ENCODE assay signal across 13 mouse cellular contexts in the genomic region with DNA sequence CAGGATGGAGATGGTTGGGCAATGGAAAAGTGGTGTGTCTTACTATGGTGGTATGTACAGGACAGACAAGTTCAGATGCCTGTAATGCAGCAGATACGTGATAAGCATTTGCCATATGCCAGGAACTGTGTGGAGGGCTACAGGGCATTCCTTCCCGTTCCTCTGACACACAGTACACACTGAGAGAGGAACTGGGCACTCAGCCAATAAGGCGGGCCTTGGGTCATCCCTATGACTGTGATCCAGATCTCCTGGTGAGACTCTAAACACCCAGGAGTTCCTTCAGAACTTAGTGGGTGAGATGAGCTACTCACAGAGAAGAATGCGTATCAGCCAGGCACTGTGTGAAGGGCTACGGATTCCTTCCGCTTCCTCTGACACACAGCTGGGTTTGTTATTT. TPM values are rescaled to one million over a fixed set of nuclear protein-coding genes. Genes with fewer than 3 reads are reported as not detected.
DNase-seq lines count a peak whose midpoint lies in the region; ATAC-seq lines count a peak whose summit lies in the region.
"Had no signal": no experiment of that assay in that cellular context is flagged by ENCODE, and none has a peak within 500 bp of the region (broad histone marks: within the 10 kb centered on the region; RNA-seq: fewer than 3 reads in every experiment).

No protein-coding gene starts in this region.

- 32% methylated on average over 6 of the region's 6 CpGs for WGBS in heart, embryonic 15.5 days
- WGBS in heart, embryonic 11.5 days (ENCODE audit: insufficient replicate concordance): 51% methylated on average over 6 of the region's 6 CpGs
- 43% methylated on average over 6 of the region's 6 CpGs for WGBS in intestine, embryonic 16.5 days

- H3K4me1 ChIP-seq in heart, embryonic 15.5 days (replicated peaks): peaks cover 6% of the 10 kb centered on the region; the same call in 1 of the 2 replicates
- H3K4me1 ChIP-seq in heart, embryonic 11.5 days (ENCODE audit: control insufficient read depth, insufficient read depth, low read length): peaks cover 8% of the 10 kb centered on the region
- no peaks in the 10 kb centered on the region for H3K4me1 ChIP-seq in intestine, embryonic 16.5 days (ENCODE audit: control insufficient read depth, insufficient read depth, low read length)
- H3K4me1 ChIP-seq: hindbrain, embryonic 15.5 days; limb, embryonic 12.5 days had no signal

- DNase-seq in right cerebral cortex, postnatal 10 days (ENCODE audit: low spot score in 2 of 2): peak; percentile 30 to 34
- DNase-seq in right cerebral cortex, postnatal 25 days: no peak
- DNase-seq in spleen, adult 12 weeks (ENCODE audit: low spot score): no peak
- no peak for DNase-seq in thymus, postnatal 0 days (ENCODE audit: low spot score)
- DNase-seq: gastrocnemius, adult 2 months; thymus, postnatal 14 days had no signal

- H3K9ac ChIP-seq in heart, embryonic 15.5 days: no peak overlapping the region
- no peak overlapping the region for H3K9ac ChIP-seq in heart, embryonic 11.5 days (ENCODE audit: low read depth, low read length)
- H3K9ac ChIP-seq in intestine, embryonic 16.5 days (ENCODE audit: low read depth, low read length): no peak overlapping the region
- H3K9ac ChIP-seq: hindbrain, embryonic 15.5 days; limb, embryonic 12.5 days had no signal

- H3K27me3 ChIP-seq in heart, embryonic 15.5 days: no peaks in the 10 kb centered on the region
- no peaks in the 10 kb centered on the region for H3K27me3 ChIP-seq in heart, embryonic 11.5 days (ENCODE audit: control insufficient read depth, insufficient read depth, low read length)
- H3K27me3 ChIP-seq in intestine, embryonic 16.5 days (replicated peaks; ENCODE audit: control insufficient read depth, insufficient read depth, low read length): no peaks in the 10 kb centered on the region
- H3K27me3 ChIP-seq: hindbrain, embryonic 15.5 days; limb, embryonic 12.5 days had no signal

- H3K9me3 ChIP-seq in heart, embryonic 15.5 days (replicated peaks): no peaks in the 10 kb centered on the region
- no peaks in the 10 kb centered on the region for H3K9me3 ChIP-seq in heart, embryonic 11.5 days (replicated peaks; ENCODE audit: control insufficient read depth, low read length)
- no peaks in the 10 kb centered on the region for H3K9me3 ChIP-seq in intestine, embryonic 16.5 days (ENCODE audit: control insufficient read depth, low read length)
- H3K9me3 ChIP-seq: hindbrain, embryonic 15.5 days; limb, embryonic 12.5 days had no signal

- H3K27ac ChIP-seq in heart, embryonic 15.5 days: peak overlapping the region; percentile 27
- H3K27ac ChIP-seq in heart, embryonic 11.5 days (ENCODE audit: low read depth, low read length): no peak overlapping the region
- H3K27ac ChIP-seq in intestine, embryonic 16.5 days (ENCODE audit: low read length): no peak overlapping the region
- H3K27ac ChIP-seq: gastrocnemius, adult 2 months; hindbrain, embryonic 15.5 days; layer of hippocampus, adult 2 months; limb, embryonic 12.5 days had no signal

- no peak overlapping the region for H3K4me3 ChIP-seq in heart, embryonic 15.5 days
- H3K4me3 ChIP-seq in heart, embryonic 11.5 days (ENCODE audit: low read depth, low read length): no peak overlapping the region
- H3K4me3 ChIP-seq in intestine, embryonic 16.5 days (ENCODE audit: low read length): no peak overlapping the region
- H3K4me3 ChIP-seq: gastrocnemius, adult 2 months; hindbrain, embryonic 15.5 days; layer of hippocampus, adult 2 months; limb, embryonic 12.5 days had no signal

- H3K4me2 ChIP-seq in heart, embryonic 15.5 days: no peak overlapping the region
- no peak overlapping the region for H3K4me2 ChIP-seq in heart, embryonic 11.5 days
- no peak overlapping the region for H3K4me2 ChIP-seq in intestine, embryonic 16.5 days (ENCODE audit: low read depth, low read length)
- H3K4me2 ChIP-seq: hindbrain, embryonic 15.5 days; limb, embryonic 12.5 days had no signal

- ATAC-seq in heart, embryonic 15.5 days (replicated peaks; ENCODE audit: insufficient number of reproducible peaks, insufficient read depth, low FRiP score, low read depth): no peak
- ATAC-seq in heart, embryonic 11.5 days (replicated peaks; ENCODE audit: insufficient number of reproducible peaks, low FRiP score, low TSS enrichment): no peak
- ATAC-seq in intestine, embryonic 16.5 days: 0 out of 2 replicates have a peak, but pooled peaks have one; percentile 33

- no peaks in the 10 kb centered on the region for H3K36me3 ChIP-seq in heart, embryonic 15.5 days
- H3K36me3 ChIP-seq in heart, embryonic 11.5 days (ENCODE audit: control insufficient read depth, insufficient read depth, low read length): no peaks in the 10 kb centered on the region
- H3K36me3 ChIP-seq in intestine, embryonic 16.5 days (ENCODE audit: control insufficient read depth, insufficient read depth, low read length): no peaks in the 10 kb centered on the region
- H3K36me3 ChIP-seq: hindbrain, embryonic 15.5 days; limb, embryonic 12.5 days had no signal

RNA-seq across cellular contexts. Expression of gene 4933402N03Rik, which starts 32.4 kb away (rescaled TPM):
- not detected in 2 replicates for polyA plus RNA-seq in heart, embryonic 15.5 days (2015; fragmentation: Nextera tagmentation; extraction: Ambion mirVana)
- polyA plus RNA-seq in heart, embryonic 11.5 days (2014; fragmentation: Nextera tagmentation; extraction: Ambion mirVana): not detected in 2 replicates
- polyA plus RNA-seq in intestine, embryonic 16.5 days (2015; fragmentation: Nextera tagmentation; extraction: Ambion mirVana): not detected in 2 replicates
- not detected in 2 replicates for polyA plus RNA-seq in thymus, postnatal 0 days (2015; fragmentation: Nextera tagmentation; extraction: Ambion mirVana)
- polyA plus RNA-seq: hindbrain, embryonic 15.5 days; limb, embryonic 12.5 days; spleen, adult 2 months had no signal

Comparison
In these comparisons a context has a peak if more than half of its experiments do, and no peak if none do; other contexts are left out.
1. DNase-seq: peak in right cerebral cortex, postnatal 10 days (2 of 2); none in right cerebral cortex, postnatal 25 days (single experiment), spleen, adult 12 weeks (single experiment) and thymus, postnatal 0 days (single experiment).